13 mouse cellular contexts compared by ENCODE assay signal in the genomic region with DNA sequence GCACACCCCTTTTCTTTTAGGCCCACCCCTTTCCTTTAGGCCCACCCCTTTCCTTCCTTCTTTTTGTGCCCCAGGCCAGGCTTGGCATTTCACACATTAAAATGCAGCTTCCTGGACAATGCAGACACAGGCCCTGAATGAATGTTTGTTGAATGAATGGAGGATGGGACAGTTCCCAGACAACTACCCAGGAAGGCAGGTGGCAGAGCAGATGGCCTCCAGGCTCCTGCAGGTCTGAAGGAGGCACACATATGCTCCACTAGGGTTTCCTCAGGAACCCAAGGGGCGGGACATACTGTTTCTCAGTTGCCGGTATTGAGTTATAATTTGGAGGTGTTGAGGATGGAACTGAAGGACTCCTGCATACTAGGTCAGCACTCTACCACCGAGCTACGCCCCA. TPM values are rescaled to one million over a fixed set of nuclear protein-coding genes. Genes with fewer than 3 reads are reported as not detected.
DNase-seq lines count a peak whose midpoint lies in the region; ATAC-seq and TF ChIP-seq lines count a peak whose summit lies in the region.
"Had no signal": no experiment of that assay in that cellular context is flagged by ENCODE, and none has a peak within 500 bp of the region (broad histone marks: within the 10 kb centered on the region; RNA-seq: fewer than 3 reads in every experiment).

No protein-coding gene starts in this region.

- no peaks in the 10 kb centered on the region for H3K9me3 ChIP-seq in midbrain, embryonic 13.5 days
- no peaks in the 10 kb centered on the region for H3K9me3 ChIP-seq in midbrain, embryonic 16.5 days (replicated peaks; ENCODE audit: control insufficient read depth, low read length, poor library complexity, severe bottlenecking)
- H3K9me3 ChIP-seq: embryonic facial prominence, embryonic 10.5 days had no signal

- peak; percentile 90 for DNase-seq in cerebellum, adult 11-12 months
- DNase-seq in cerebellum, postnatal 36 days, result peak; percentile 94 to 95
- DNase-seq in layer of hippocampus, postnatal 36 days, result peak; percentile 44 to 45
- no peak for DNase-seq in yolk sac, embryonic 10.5 days (ENCODE audit: low spot score)
- DNase-seq in lung, adult 2 months, result no peak
- DNase-seq: gastrocnemius, adult 2 months; kidney, postnatal 14 days; lung, postnatal 10 days had no signal

- no peak overlapping the region for H3K4me3 ChIP-seq in midbrain, embryonic 13.5 days (replicated peaks)
- no peak overlapping the region for H3K4me3 ChIP-seq in midbrain, embryonic 16.5 days (ENCODE audit: low read depth, low read length)
- no peak overlapping the region for H3K4me3 ChIP-seq in lung, adult 2 months (replicated peaks; ENCODE audit: extremely low read depth, low read depth, low read length)
- H3K4me3 ChIP-seq: embryonic facial prominence, embryonic 10.5 days; gastrocnemius, adult 2 months had no signal

- no peak for TF ChIP-seq CTCF in lung, adult 2 months (IDR thresholded peaks at IDR 0.05; ENCODE audit: insufficient read depth, low read length)

- H3K27me3 ChIP-seq in midbrain, embryonic 13.5 days, result no peaks in the 10 kb centered on the region
- no peaks in the 10 kb centered on the region for H3K27me3 ChIP-seq in midbrain, embryonic 16.5 days (ENCODE audit: control insufficient read depth, insufficient read depth, low read depth, low read length)

- no peak for TF ChIP-seq POLR2A in lung, adult 2 months (IDR thresholded peaks at IDR 0.05; ENCODE audit: borderline replicate concordance, extremely low read depth, low read depth, low read length)

- ATAC-seq in midbrain, embryonic 13.5 days, result 0 out of 2 replicates have a peak, but pooled peaks have one; percentile 31
- ATAC-seq in midbrain, embryonic 16.5 days, result no peak
- ATAC-seq: intestine, postnatal 0 days had no signal

- H3K36me3 ChIP-seq in midbrain, embryonic 13.5 days, result no peaks in the 10 kb centered on the region
- no peaks in the 10 kb centered on the region for H3K36me3 ChIP-seq in midbrain, embryonic 16.5 days (ENCODE audit: control insufficient read depth, insufficient read depth, low read length)
- H3K36me3 ChIP-seq: embryonic facial prominence, embryonic 10.5 days had no signal

- no peak overlapping the region for H3K27ac ChIP-seq in midbrain, embryonic 13.5 days
- H3K27ac ChIP-seq in midbrain, embryonic 16.5 days (ENCODE audit: low read length), result no peak overlapping the region
- H3K27ac ChIP-seq: gastrocnemius, adult 2 months had no signal

- no peak overlapping the region for H3K4me2 ChIP-seq in midbrain, embryonic 13.5 days (replicated peaks)
- no peak overlapping the region for H3K4me2 ChIP-seq in midbrain, embryonic 16.5 days (ENCODE audit: low read length)
- H3K4me2 ChIP-seq: liver, embryonic 11.5 days had no signal

- no peak overlapping the region for H3K9ac ChIP-seq in midbrain, embryonic 13.5 days (replicated peaks)
- no peak overlapping the region for H3K9ac ChIP-seq in midbrain, embryonic 16.5 days (ENCODE audit: low read depth, low read length)

- 88% methylated on average over 4 of the region's 4 CpGs for WGBS in midbrain, embryonic 13.5 days
- 71% methylated on average over 4 of the region's 4 CpGs for WGBS in midbrain, embryonic 16.5 days
- WGBS in lung, adult 2 months, result 82% methylated on average over 4 of the region's 4 CpGs

- peaks cover 26% of the 10 kb centered on the region for H3K4me1 ChIP-seq in midbrain, embryonic 13.5 days (replicated peaks)
- peaks cover 12% of the 10 kb centered on the region for H3K4me1 ChIP-seq in midbrain, embryonic 16.5 days (ENCODE audit: control insufficient read depth, insufficient read depth, low read length)
- no peaks in the 10 kb centered on the region for H3K4me1 ChIP-seq in lung, adult 2 months (ENCODE audit: control insufficient read depth, insufficient read depth, low read length)

RNA-seq across cellular contexts. Expression of gene Elfn1, which starts 40.8 kb away (rescaled TPM):
- 0.80 and 1.1 TPM in 2 replicates for polyA plus RNA-seq in midbrain, embryonic 13.5 days (2015; fragmentation: Nextera tagmentation; extraction: Ambion mirVana)
- 2.5 TPM in 2 replicates for polyA plus RNA-seq in midbrain, embryonic 16.5 days (2015; fragmentation: Nextera tagmentation; extraction: Ambion mirVana)
- total RNA-seq in layer of hippocampus, postnatal 36 days (2021), result 10 to 100 TPM; 28.3 to 29.6 TPM
- polyA plus RNA-seq in lung, adult 2 months (2012; rRNA removed), result 22.5 and 27.8 TPM in 2 replicates
- total RNA-seq: gastrocnemius, adult 2 months had no signal

Comparison
In these comparisons a context has a peak if more than half of its experiments do, and no peak if none do; other contexts are left out.
1. DNase-seq: peak in cerebellum, adult 11-12 months (single experiment), cerebellum, postnatal 36 days (2 of 2) and layer of hippocampus, postnatal 36 days (2 of 2); none in yolk sac, embryonic 10.5 days (single experiment) and lung, adult 2 months (single experiment).